Mouse (Mus musculus) embryonic facial prominence, embryonic 11.5 days (tissue): ENCODE measurements around the gene Abcg1. TPM values are rescaled to one million over a fixed set of nuclear protein-coding genes. Genes with fewer than 3 reads are reported as not detected.

Experiments used
- ATAC-seq: fragments of 200-750 bp; cut with Nextera tagmentation; replicated peaks from 2 replicates; pipeline ENCODE4 v1.8.0; 2017; ENCODE audit warnings: low read depth; ENCODE audit not compliant: insufficient number of reproducible peaks, low FRiP score, low TSS enrichment
- DNase-seq: peaks from one replicate; pipeline ENCODE4 v3.0.0-alpha.2; 2015; ENCODE audit warnings: low spot score
- H3K27ac ChIP-seq: fragments of 300-500 bp; sonication (generic); replicated peaks from 2 replicates; pipeline ENCODE4 v1.5.1; 2014; ENCODE audit warnings: mild to moderate bottlenecking, low read depth, low read length, control low read depth
- H3K27me3 ChIP-seq: fragments of 300-500 bp; sonication (generic); 2 replicates; pipeline ENCODE4 v1.6.1; 2014; ENCODE audit warnings: mild to moderate bottlenecking, low read length, moderate library complexity, mixed read lengths; ENCODE audit not compliant: control insufficient read depth, insufficient read depth
- H3K36me3 ChIP-seq: fragments of 300-500 bp; sonication (generic); replicated peaks from 2 replicates; pipeline ENCODE4 v1.6.1; 2014; ENCODE audit warnings: low read depth, mild to moderate bottlenecking, low read length, moderate library complexity, mixed read lengths; ENCODE audit not compliant: control insufficient read depth, insufficient read depth
- H3K4me1 ChIP-seq: fragments of 300-500 bp; sonication (generic); 2 replicates; pipeline ENCODE4 v1.6.1; 2014; ENCODE audit warnings: low read length, mixed read lengths; ENCODE audit not compliant: control insufficient read depth, insufficient read depth
- H3K4me2 ChIP-seq: fragments of 300-500 bp; sonication (generic); 2 replicates; pipeline ENCODE4 v1.6.1; 2014; ENCODE audit warnings: low read depth, mild to moderate bottlenecking, control low read depth, low read length, moderate library complexity
- H3K4me3 ChIP-seq: fragments of 300-500 bp; sonication (generic); 2 replicates; pipeline ENCODE4 v1.5.1; 2014; ENCODE audit warnings: low read depth, low read length, control low read depth
- H3K9ac ChIP-seq: fragments of 300-500 bp; sonication (generic); replicated peaks from 2 replicates; pipeline ENCODE4 v1.6.1; 2014; ENCODE audit warnings: mild to moderate bottlenecking, control low read depth, low read length
- H3K9me3 ChIP-seq: fragments of 300-500 bp; sonication (generic); replicated peaks from 2 replicates; pipeline ENCODE4 v1.6.1; 2016; ENCODE audit warnings: mild to moderate bottlenecking, low read length, inconsistent platforms, mixed read lengths; ENCODE audit not compliant: control insufficient read depth
- WGBS: fragments of 180-500 bp; shearing (Covaris S2); extraction: QIAGEN DNeasy Blood & Tissue Kit; methylation state at CpG from one replicate; pipeline ENCODE4 v1.1.7; 2014; 5-methylcytosine and 5-hydroxymethylcytosine counted together
- polyA plus RNA-seq: library from polyadenylated mRNA; unstranded; fragments of >200 nt; fragmentation: Nextera tagmentation; extraction: Ambion mirVana; gene quantifications from 2 replicates; pipeline ENCODE4 v1.2.1, GENCODE M21; 2014

The Abcg1 gene
- polyA plus RNA-seq, 1 experiment from 2014 or later: 11.7 TPM

DNA sequence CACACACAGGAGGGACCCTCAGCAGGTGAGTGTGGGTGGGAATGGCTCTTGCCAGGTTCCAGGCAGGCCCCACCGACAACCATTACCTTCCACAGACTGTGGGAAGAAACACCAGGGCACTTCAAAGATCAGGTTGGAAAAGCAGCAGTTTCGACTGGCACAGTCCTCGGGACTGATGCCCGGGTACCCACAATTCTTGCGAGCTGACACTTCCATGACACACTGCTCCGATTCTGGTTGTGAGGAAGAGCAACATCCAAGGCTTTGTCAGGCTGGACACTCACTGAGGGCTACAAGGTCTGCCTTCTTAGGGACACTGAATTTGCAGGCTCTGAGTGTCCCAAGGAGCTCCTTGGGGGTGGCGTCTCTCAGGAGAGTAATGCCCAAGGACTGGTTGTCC is 84.6 kb downstream of the Abcg1 start:
- Histone ChIP-seq H3K9me3 (no peaks in the 10 kb centered on the region), H3K9ac (no peak overlapping the region), H3K36me3 (no peaks in the 10 kb centered on the region), H3K4me3 (no peak overlapping the region), H3K4me1 (no peaks in the 10 kb centered on the region), H3K4me2 (no peak overlapping the region), H3K27me3 (no peaks in the 10 kb centered on the region), H3K27ac (no peak overlapping the region)
- ATAC-seq (no peak), DNase-seq (no peak)
- WGBS: 88% methylated on average over 7 of the region's 7 CpGs

DNA sequence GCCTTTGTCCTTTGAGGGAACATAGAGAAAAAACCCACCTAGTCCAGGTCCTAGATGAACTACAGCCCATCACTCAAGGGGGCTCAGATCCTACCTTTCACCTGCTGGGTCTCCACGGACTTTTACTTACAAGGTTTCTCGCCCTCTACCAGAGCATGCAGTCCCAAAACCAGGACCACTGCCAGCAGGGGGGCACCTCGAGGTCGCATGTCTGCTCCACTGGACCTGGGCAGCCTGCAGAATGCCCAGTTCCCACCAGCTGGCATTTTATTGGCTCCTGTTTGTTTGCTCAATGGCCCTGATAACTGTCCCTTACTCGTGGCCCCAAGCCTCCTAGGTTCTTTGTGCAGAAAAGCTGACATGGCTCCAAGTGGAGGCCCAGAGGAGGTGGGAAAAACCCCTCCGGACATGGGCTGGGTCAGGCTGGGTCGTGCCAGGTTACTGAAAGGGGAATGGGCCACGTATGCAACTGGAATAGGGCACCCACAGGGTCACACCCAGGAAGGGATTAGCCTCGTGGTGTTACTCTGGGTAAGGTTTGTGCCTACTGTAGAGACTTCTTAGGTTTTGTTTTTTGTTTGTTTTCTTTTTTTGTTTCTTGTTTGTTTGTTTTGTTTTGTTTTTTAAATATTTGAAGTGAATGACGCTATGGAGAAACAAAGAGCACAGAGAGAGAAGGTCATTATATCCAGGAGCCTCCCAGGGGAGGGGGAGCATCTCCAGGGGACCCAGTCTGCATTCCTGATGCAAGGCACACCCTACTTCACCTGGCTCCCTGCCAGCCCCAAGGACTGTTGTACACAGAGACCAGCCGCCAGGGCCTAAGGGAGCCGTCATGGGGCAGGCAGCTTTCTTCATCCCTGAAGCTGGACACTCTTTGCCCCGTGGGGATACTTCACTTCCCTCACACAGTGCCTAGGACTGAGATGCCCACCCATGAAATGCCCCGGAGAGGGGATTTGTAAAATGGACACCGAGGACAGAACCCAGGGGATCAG is 86.9 kb downstream of the Abcg1 start, which contains the start of gene Tff2:
TSS of gene Tff2 (minus strand) at position 243 of the 998 bp plus-strand sequence.
- no peak for ATAC-seq
- WGBS: 73% methylated on average over 15 of the region's 15 CpGs
- Histone ChIP-seq H3K4me1 (no peaks in the 10 kb centered on the region), H3K9ac (no peak within 1 kb of the TSS), H3K36me3 (no peaks in the 10 kb centered on the region), H3K27ac (no peak within 1 kb of the TSS), H3K9me3 (no peaks in the 10 kb centered on the region), H3K27me3 (no peaks in the 10 kb centered on the region), H3K4me3 (no peak within 1 kb of the TSS), H3K4me2 (no peak within 1 kb of the TSS)
- no peak for DNase-seq

DNA sequence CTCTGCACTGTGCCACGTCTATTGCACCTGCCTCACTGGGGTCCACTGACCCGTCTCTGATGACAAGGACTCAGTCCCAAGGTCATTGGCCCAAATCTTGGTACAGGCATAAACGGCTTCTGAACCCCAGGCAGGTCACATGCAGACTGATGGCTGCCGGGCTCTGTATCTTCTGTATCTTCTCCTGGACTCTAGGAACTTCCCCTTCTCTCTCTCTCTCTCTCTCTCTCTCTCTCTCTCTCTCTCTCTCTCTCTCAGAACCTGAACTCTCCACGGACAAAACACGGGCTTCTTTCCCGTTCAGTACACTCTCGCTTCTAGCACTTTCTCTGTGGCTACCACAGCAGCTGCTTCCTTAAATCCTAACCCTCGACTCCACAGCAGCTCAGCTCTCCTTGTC is 88.5 kb downstream of the Abcg1 start:
- Histone ChIP-seq H3K27me3 (no peaks in the 10 kb centered on the region), H3K4me1 (no peaks in the 10 kb centered on the region), H3K36me3 (no peaks in the 10 kb centered on the region), H3K9me3 (no peaks in the 10 kb centered on the region), H3K9ac (no peak overlapping the region), H3K4me3 (no peak overlapping the region), H3K4me2 (no peak overlapping the region), H3K27ac (no peak overlapping the region)
- WGBS: 82% methylated on average over 9 of the region's 9 CpGs
- DNase-seq (no peak), ATAC-seq (no peak)

DNA sequence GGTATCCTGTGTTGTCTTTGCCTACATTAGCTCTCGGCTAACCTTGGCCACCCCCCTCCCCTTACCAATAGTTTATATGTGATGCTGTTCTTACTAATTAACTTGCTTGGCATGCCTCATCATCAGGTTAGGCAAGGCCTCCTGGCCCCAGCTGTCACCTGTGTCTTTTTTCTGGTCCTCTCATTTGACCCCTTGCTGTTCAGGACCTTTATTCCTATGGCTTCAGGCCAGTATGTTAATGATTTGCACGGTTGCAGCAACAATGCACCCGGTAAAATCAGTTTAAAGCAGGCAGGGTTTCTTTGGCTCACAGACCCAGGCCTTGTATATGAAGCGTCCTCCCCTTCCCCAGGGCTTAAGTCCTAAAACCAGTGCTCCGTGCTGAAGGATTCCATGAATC is 95.0 kb downstream of the Abcg1 start:
- WGBS: 65% methylated on average over 5 of the region's 5 CpGs
- ATAC-seq: no peak
- no peaks in the 10 kb centered on the region for H3K4me1 ChIP-seq

DNA sequence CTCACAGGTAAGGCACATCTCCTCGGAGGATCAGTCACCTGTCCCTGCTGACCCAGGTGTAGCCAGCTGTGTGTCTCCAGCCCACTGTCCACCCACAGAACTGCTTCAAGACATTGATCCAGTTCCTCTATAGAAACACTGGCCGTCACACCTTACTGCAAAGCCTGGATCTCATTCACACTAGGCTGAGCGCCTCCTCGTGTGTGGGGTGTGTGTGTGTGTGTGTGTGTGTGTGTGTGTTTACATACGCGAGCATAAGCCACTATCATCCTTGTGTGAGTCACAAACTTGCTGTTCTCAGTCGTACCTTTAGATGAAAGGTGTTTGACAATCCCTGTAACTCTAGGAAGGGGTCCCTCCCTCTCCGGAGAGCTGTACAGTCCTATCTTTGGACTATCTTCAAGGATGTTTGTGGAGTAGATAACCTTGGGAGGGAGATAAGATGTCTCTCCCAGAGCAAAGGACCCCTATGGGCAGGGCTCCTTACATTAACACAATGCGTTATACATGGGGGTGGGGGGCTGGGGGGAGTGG is 95.6 kb downstream of the Abcg1 start:
- Histone ChIP-seq H3K4me2 (no peak overlapping the region), H3K36me3 (no peaks in the 10 kb centered on the region), H3K27ac (no peak overlapping the region), H3K4me3 (no peak overlapping the region), H3K9ac (no peak overlapping the region), H3K27me3 (no peaks in the 10 kb centered on the region), H3K4me1 (no peaks in the 10 kb centered on the region), H3K9me3 (no peaks in the 10 kb centered on the region)
- WGBS: 83% methylated on average over 9 of the region's 9 CpGs
- no peak for DNase-seq
- no peak for ATAC-seq

More for the DNA sequence above, 95.0 kb downstream of the Abcg1 start:
- H3K27ac ChIP-seq: no peak overlapping the region
- no peak overlapping the region for H3K4me3 ChIP-seq
- H3K9me3 ChIP-seq: no peaks in the 10 kb centered on the region
- no peaks in the 10 kb centered on the region for H3K36me3 ChIP-seq
- H3K9ac ChIP-seq: no peak overlapping the region
- DNase-seq: no peak
- H3K4me2 ChIP-seq: no peak overlapping the region
- H3K27me3 ChIP-seq: no peaks in the 10 kb centered on the region

DNA sequence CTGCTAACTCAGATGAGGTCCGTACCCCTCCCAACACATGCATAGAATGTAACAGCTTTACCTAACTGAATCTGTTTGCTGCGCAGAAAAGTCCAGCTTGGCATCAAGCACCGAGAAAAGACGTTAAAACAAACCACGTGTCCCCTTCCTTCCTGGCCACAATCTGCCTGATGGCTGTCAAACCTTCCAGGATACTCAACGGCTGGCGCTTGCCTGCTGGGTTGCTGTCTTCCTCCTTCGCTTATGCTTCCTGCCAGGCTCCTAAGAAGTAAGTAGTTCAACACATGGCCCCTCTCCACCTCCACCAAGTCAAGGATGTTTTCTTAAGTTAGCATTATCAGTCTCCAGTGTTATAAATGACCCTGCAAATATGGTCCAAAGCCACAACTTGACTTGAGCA is 96.3 kb downstream of the Abcg1 start:
- no peaks in the 10 kb centered on the region for H3K4me1 ChIP-seq
- ATAC-seq: no peak
- H3K4me2 ChIP-seq: no peak overlapping the region
- DNase-seq: no peak
- H3K9me3 ChIP-seq: no peaks in the 10 kb centered on the region
- no peak overlapping the region for H3K9ac ChIP-seq
- H3K27ac ChIP-seq: no peak overlapping the region
- H3K4me3 ChIP-seq: no peak overlapping the region
- H3K27me3 ChIP-seq: no peaks in the 10 kb centered on the region
- H3K36me3 ChIP-seq: no peaks in the 10 kb centered on the region
- 81% methylated on average over 8 of the region's 8 CpGs for WGBS

DNA sequence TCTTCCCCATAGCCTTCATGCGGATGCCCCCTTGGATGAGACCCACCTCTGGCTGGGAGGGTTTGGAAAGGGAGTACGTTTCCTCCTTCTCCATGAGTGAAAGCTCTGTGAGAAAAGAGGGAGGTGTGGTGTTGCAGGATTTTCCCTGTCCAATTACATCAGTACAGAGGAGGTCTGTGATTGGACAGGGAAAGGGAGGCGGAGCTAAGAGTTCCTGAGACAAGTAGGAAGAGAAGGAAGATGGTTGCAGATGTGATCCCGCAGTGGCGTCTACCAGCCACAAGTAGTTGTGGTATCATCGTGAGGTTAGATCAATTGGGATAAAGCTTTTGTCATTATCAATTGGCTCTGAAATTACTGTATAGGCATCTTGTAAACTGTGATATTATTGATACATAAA is 100.4 kb downstream of the Abcg1 start:
- H3K4me3 ChIP-seq: no peak overlapping the region
- no peaks in the 10 kb centered on the region for H3K4me1 ChIP-seq
- H3K9ac ChIP-seq: no peak overlapping the region
- no peak for ATAC-seq
- WGBS: 77% methylated on average over 6 of the region's 6 CpGs
- H3K27me3 ChIP-seq: no peaks in the 10 kb centered on the region
- H3K27ac ChIP-seq: no peak overlapping the region
- H3K36me3 ChIP-seq: no peaks in the 10 kb centered on the region
- DNase-seq: no peak
- no peaks in the 10 kb centered on the region for H3K9me3 ChIP-seq
- H3K4me2 ChIP-seq: no peak overlapping the region

DNA sequence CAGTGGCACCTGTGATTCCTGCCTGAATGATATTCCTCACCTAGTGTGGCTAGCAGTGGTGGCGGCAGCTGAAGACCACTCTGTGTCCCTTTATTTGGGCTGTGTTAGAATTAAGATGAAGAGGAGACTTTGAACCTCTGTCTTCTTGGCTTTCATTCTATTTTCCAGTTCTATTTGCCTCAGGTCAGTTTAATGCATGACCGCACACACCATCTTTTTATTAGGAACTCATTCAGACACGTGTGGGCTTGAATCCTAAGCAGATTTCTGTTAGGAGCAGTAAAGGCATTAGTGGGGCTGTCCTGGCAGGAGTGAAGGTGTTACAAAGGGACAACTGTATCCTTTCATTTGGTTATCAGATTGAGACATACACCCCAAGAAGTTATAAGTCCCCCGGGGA is 102.8 kb downstream of the Abcg1 start:
- no peaks in the 10 kb centered on the region for H3K36me3 ChIP-seq
- H3K4me3 ChIP-seq: no peak overlapping the region
- WGBS: 84% methylated on average over 4 of the region's 4 CpGs
- H3K4me1 ChIP-seq: no peaks in the 10 kb centered on the region
- no peaks in the 10 kb centered on the region for H3K27me3 ChIP-seq
- no peak overlapping the region for H3K9ac ChIP-seq
- DNase-seq (no peak), ATAC-seq (no peak)
- H3K4me2 ChIP-seq: no peak overlapping the region
- no peak overlapping the region for H3K27ac ChIP-seq
- H3K9me3 ChIP-seq: no peaks in the 10 kb centered on the region
